ENCODE assay signal across 8 mouse cellular contexts in the genomic region with DNA sequence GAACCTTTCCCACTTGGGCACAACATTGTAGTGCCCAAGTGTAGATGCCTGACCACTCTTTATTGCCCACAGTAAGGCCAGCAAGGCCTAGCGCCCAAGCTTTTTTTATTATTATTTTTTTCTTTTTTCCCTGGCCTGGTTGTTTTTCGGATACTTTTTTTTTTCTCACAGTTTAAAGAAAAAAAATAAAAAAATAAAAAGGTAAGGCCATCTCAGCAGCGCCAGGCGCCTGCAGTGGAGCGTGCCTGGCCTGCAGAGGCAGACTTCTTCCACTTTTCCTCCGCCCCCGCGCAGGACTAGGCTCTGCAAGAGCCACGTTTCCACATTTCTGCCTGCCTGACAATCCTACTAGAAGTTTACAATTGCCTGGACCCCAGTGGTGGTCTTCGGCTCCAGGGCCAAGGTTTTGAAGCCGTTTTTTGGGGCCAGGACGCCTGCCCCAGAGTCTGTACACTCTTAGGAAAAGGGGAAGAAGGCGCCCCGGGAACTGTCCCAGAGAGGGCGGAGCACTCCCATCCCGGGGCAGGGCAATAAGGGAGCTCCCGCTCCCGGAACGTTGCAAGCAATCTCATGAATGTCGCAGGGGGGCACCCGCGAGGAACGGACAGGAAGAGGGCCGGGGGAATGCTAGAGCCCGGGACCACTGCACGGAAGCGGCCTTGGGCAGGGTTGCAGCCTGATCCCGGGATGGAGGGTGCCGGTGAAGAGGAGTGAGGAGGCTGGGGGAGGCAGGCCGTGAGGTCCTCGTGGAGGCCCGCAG. TPM values are rescaled to one million over a fixed set of nuclear protein-coding genes. Genes with fewer than 3 reads are reported as not detected.
A peak's percentile ranks its signal among the peaks of the same experiment; 100 is the strongest.
DNase-seq lines count a peak whose midpoint lies in the region; ATAC-seq and TF ChIP-seq lines count a peak whose summit lies in the region.

Gene Stx16, plus strand, starts transcription at position 636 of the 760 bp plus-strand sequence.

- ATAC-seq in forebrain, embryonic 11.5 days (replicated peaks; ENCODE audit: low FRiP score), result peak; percentile 93
- ATAC-seq in heart, embryonic 16.5 days (replicated peaks; ENCODE audit: extremely low read depth, insufficient read depth, low FRiP score), result peak; percentile 97
- ATAC-seq in liver, embryonic 15.5 days (ENCODE audit: insufficient read depth), result peak; percentile 92
- ATAC-seq in neural tube, embryonic 12.5 days (ENCODE audit: low FRiP score, low read depth), result peak; percentile 84

- peak within 1 kb of the TSS; percentile 80 for H3K27ac ChIP-seq in CH12.LX (ENCODE audit: insufficient read depth, low read depth)
- H3K27ac ChIP-seq in forebrain, embryonic 11.5 days (ENCODE audit: low read depth, low read length), result peak within 1 kb of the TSS; percentile 84
- H3K27ac ChIP-seq in heart, embryonic 16.5 days (ENCODE audit: low read length), result peak within 1 kb of the TSS; percentile 92
- H3K27ac ChIP-seq in liver, embryonic 15.5 days (replicated peaks), result peak within 1 kb of the TSS; percentile 83
- peak within 1 kb of the TSS; percentile 90 for H3K27ac ChIP-seq in neural tube, embryonic 12.5 days

- WGBS in forebrain, embryonic 11.5 days, result 1% methylated on average over 32 of the region's 32 CpGs
- 1% methylated on average over 32 of the region's 32 CpGs for WGBS in heart, embryonic 16.5 days
- WGBS in liver, embryonic 15.5 days (ENCODE audit: insufficient replicate concordance), result 2% methylated on average over 32 of the region's 32 CpGs
- 2% methylated on average over 32 of the region's 32 CpGs for WGBS in neural tube, embryonic 12.5 days

- peak; percentile 5 for TF ChIP-seq RAD21 in CH12.LX (IDR thresholded peaks at IDR 0.05; ENCODE audit: low read depth, low read length)

- peaks cover 21% of the 10 kb centered on the region for H3K79me2 ChIP-seq in CH12.LX (replicated peaks; ENCODE audit: control insufficient read depth, extremely low read depth, insufficient read depth, poor library complexity, severe bottlenecking)

- TF ChIP-seq POLR2A in CH12.LX (IDR thresholded peaks at IDR 0.05; ENCODE audit: low read depth, low read length), result peak; percentile 72; the same call in 1 of the 2 replicates

- peak within 1 kb of the TSS; percentile 88 to 98 (median 91) for H3K4me3 ChIP-seq in CH12.LX (replicated peaks in 1 of 3; ENCODE audit: low read depth in 2 of 3, low read length in 2 of 3, poor library complexity in 1 of 3)
- peak within 1 kb of the TSS; percentile 84 for H3K4me3 ChIP-seq in forebrain, embryonic 11.5 days (ENCODE audit: low read depth, low read length)
- H3K4me3 ChIP-seq in heart, embryonic 16.5 days (ENCODE audit: low read length), result peak within 1 kb of the TSS; percentile 85
- H3K4me3 ChIP-seq in liver, embryonic 15.5 days (replicated peaks), result peak within 1 kb of the TSS; percentile 85
- H3K4me3 ChIP-seq in neural tube, embryonic 12.5 days, result peak within 1 kb of the TSS; percentile 70

- no peak; the same call in 1 of the 2 replicates for TF ChIP-seq EP300 in CH12.LX (IDR thresholded peaks at IDR 0.05; ENCODE audit: low read length)

- H3K36me3 ChIP-seq in CH12.LX (replicated peaks in 1 of 2; ENCODE audit: control insufficient read depth in 1 of 2, insufficient read depth in 1 of 2, low read length in 1 of 2), result peaks cover 0 to 5% of the 10 kb centered on the region in 2 experiments
- H3K36me3 ChIP-seq in forebrain, embryonic 11.5 days (ENCODE audit: control insufficient read depth, insufficient read depth, low read length), result no peaks in the 10 kb centered on the region
- no peaks in the 10 kb centered on the region for H3K36me3 ChIP-seq in heart, embryonic 16.5 days (ENCODE audit: control insufficient read depth, insufficient read depth)
- no peaks in the 10 kb centered on the region for H3K36me3 ChIP-seq in liver, embryonic 15.5 days (replicated peaks)
- H3K36me3 ChIP-seq in neural tube, embryonic 12.5 days, result no peaks in the 10 kb centered on the region

- TF ChIP-seq CTCF in CH12.LX (conservative IDR thresholded peaks at IDR 0.05 in 1 of 2, IDR thresholded peaks at IDR 0.05 in 1 of 2; ENCODE audit: low read depth in 2 of 2, low read length in 2 of 2), result peak in 1 of 2 experiments; percentile 23; a peak in 2 of 4 replicates

- peaks cover 41% of the 10 kb centered on the region for H3K27me3 ChIP-seq in CH12.LX (replicated peaks)
- H3K27me3 ChIP-seq in forebrain, embryonic 11.5 days (ENCODE audit: control insufficient read depth, insufficient read depth, low read length), result no peaks in the 10 kb centered on the region
- H3K27me3 ChIP-seq in heart, embryonic 16.5 days (ENCODE audit: control insufficient read depth, insufficient read depth, low read length), result no peaks in the 10 kb centered on the region
- H3K27me3 ChIP-seq in liver, embryonic 15.5 days, result peaks cover 6% of the 10 kb centered on the region
- no peaks in the 10 kb centered on the region for H3K27me3 ChIP-seq in neural tube, embryonic 12.5 days (replicated peaks)

- DNase-seq in CH12.LX (ENCODE audit: extremely low read depth), result peak; percentile 83
- peak; percentile 80 for DNase-seq in c-Kit-positive CD71-positive TER-119-negative erythroid progenitor cells, embryonic 14.5 days (ENCODE audit: low read depth)
- peak; percentile 96 for DNase-seq in forebrain, embryonic 11.5 days (ENCODE audit: low spot score)
- DNase-seq in kidney, postnatal 36 days, result peak; percentile 95
- DNase-seq in telencephalon, adult 2 months (ENCODE audit: low read depth, low spot score), result peak; percentile 73

- dilution Hi-C loops in CH12.LX (cut with MboI; ENCODE audit: extremely low pct_ligation_motif_present, extremely low pct_unique_long_range_greater_than_20kb, low sequenced_read_pairs), result no loop called here

- no peaks in the 10 kb centered on the region for H3K9me3 ChIP-seq in CH12.LX (replicated peaks; ENCODE audit: low read length)
- H3K9me3 ChIP-seq in forebrain, embryonic 11.5 days (ENCODE audit: control insufficient read depth, low read length), result no peaks in the 10 kb centered on the region
- H3K9me3 ChIP-seq in heart, embryonic 16.5 days (replicated peaks; ENCODE audit: control insufficient read depth, low read length), result no peaks in the 10 kb centered on the region
- H3K9me3 ChIP-seq in liver, embryonic 15.5 days (replicated peaks), result no peaks in the 10 kb centered on the region
- no peaks in the 10 kb centered on the region for H3K9me3 ChIP-seq in neural tube, embryonic 12.5 days

- H3K9ac ChIP-seq in CH12.LX (ENCODE audit: insufficient read depth, low read depth), result peak within 1 kb of the TSS; percentile 80
- H3K9ac ChIP-seq in forebrain, embryonic 11.5 days (ENCODE audit: low read length), result peak within 1 kb of the TSS; percentile 88
- peak within 1 kb of the TSS; percentile 91 for H3K9ac ChIP-seq in heart, embryonic 16.5 days (ENCODE audit: low read length)
- peak within 1 kb of the TSS; percentile 82 for H3K9ac ChIP-seq in liver, embryonic 15.5 days
- H3K9ac ChIP-seq in neural tube, embryonic 12.5 days, result peak within 1 kb of the TSS; percentile 74

- H3K4me1 ChIP-seq in CH12.LX (ENCODE audit: control insufficient read depth in 1 of 2, insufficient read depth in 2 of 2), result peaks cover 2 to 8% of the 10 kb centered on the region in 2 experiments; a peak in 2 of 4 replicates
- H3K4me1 ChIP-seq in forebrain, embryonic 11.5 days (replicated peaks; ENCODE audit: control insufficient read depth, insufficient read depth, low read length), result peaks cover 8% of the 10 kb centered on the region
- H3K4me1 ChIP-seq in heart, embryonic 16.5 days (ENCODE audit: control insufficient read depth, insufficient read depth, low read length), result peaks cover 25% of the 10 kb centered on the region
- H3K4me1 ChIP-seq in liver, embryonic 15.5 days (replicated peaks), result peaks cover 42% of the 10 kb centered on the region
- H3K4me1 ChIP-seq in neural tube, embryonic 12.5 days, result peaks cover 44% of the 10 kb centered on the region

- peak within 1 kb of the TSS; percentile 96 for H3K4me2 ChIP-seq in CH12.LX (ENCODE audit: insufficient read depth, low read depth, poor library complexity, severe bottlenecking)
- H3K4me2 ChIP-seq in forebrain, embryonic 11.5 days (ENCODE audit: low read depth, low read length, severe bottlenecking), result peak within 1 kb of the TSS; percentile 78
- peak within 1 kb of the TSS; percentile 95 for H3K4me2 ChIP-seq in heart, embryonic 16.5 days (ENCODE audit: low read depth, low read length)
- peak within 1 kb of the TSS; percentile 90 for H3K4me2 ChIP-seq in liver, embryonic 15.5 days
- H3K4me2 ChIP-seq in neural tube, embryonic 12.5 days (replicated peaks), result peak within 1 kb of the TSS; percentile 94

- in situ Hi-C loops in CH12.LX (cut with MboI; ENCODE audit: low pct_ligation_motif_present, low pct_unique_long_range_greater_than_20kb, low sequenced_read_pairs), result no loop called here

TF ChIP-seq in CH12.LX, 34 proteins besides CTCF, POLR2A, EP300 and RAD21 (continues in another document):
- TF ChIP-seq POLR2AphosphoS2 (IDR thresholded peaks at IDR 0.05; ENCODE audit: low read depth, low read length), result 0 out of 2 replicates have a peak, but pooled peaks have one; percentile 49
- peak; percentile 88 for TF ChIP-seq MAZ (IDR thresholded peaks at IDR 0.05; ENCODE audit: low read depth, low read length)
- TF ChIP-seq ELF1 (IDR thresholded peaks at IDR 0.05; ENCODE audit: low read depth, low read length), result peak; percentile 85
- TF ChIP-seq IRF4 (IDR thresholded peaks at IDR 0.05; ENCODE audit: low read depth, low read length), result peak; percentile 90
- TF ChIP-seq USF2 (conservative IDR thresholded peaks at IDR 0.05; ENCODE audit: low read depth, low read length), result no peak
- no peak for TF ChIP-seq USF1 (IDR thresholded peaks at IDR 0.05; ENCODE audit: low read depth, low read length)
- peak; percentile 49; the same call in 1 of the 2 replicates for TF ChIP-seq TBP (conservative IDR thresholded peaks at IDR 0.05; ENCODE audit: low read depth, low read length)
- peak; percentile 94 for TF ChIP-seq KAT2A (IDR thresholded peaks at IDR 0.05; ENCODE audit: insufficient replicate concordance, low read length)
- peak; percentile 60; the same call in 1 of the 2 replicates for TF ChIP-seq NELFE (IDR thresholded peaks at IDR 0.05; ENCODE audit: low read depth, low read length)
- peak; percentile 60 for TF ChIP-seq ZNF384 (IDR thresholded peaks at IDR 0.05; ENCODE audit: low read depth, low read length)
- TF ChIP-seq MEF2A (IDR thresholded peaks at IDR 0.05; ENCODE audit: borderline replicate concordance, low read depth, low read length), result peak; percentile 78
- TF ChIP-seq MXI1 (IDR thresholded peaks at IDR 0.05; ENCODE audit: low read depth, low read length), result peak; percentile 95
- no peak; the same call in 1 of the 2 replicates for TF ChIP-seq SMC3 (IDR thresholded peaks at IDR 0.05; ENCODE audit: low read depth, low read length)

RNA-seq across cellular contexts. Expression of gene Stx16, which starts in this region (rescaled TPM):
- total RNA-seq in CH12.LX (2012; rRNA removed), result 17.2 and 22.5 TPM in 2 replicates
- total RNA-seq in CH12.LX (2014; rRNA removed), result 18.8 and 21.0 TPM in 2 replicates
- 33.2 and 40.7 TPM in 2 replicates for polyA plus RNA-seq in CH12.LX (2012; ENCODE audit: insufficient read length, low read depth)
- polyA plus RNA-seq in forebrain, embryonic 11.5 days (2014; fragmentation: Nextera tagmentation; extraction: Ambion mirVana), result 9.4 and 10.7 TPM in 2 replicates
- 8.6 and 9.0 TPM in 2 replicates for polyA plus RNA-seq in heart, embryonic 16.5 days (2015; fragmentation: Nextera tagmentation; extraction: Ambion mirVana)
- polyA plus RNA-seq in liver, embryonic 15.5 days (2015; fragmentation: Nextera tagmentation; extraction: Ambion mirVana), result 2.7 and 3.1 TPM in 2 replicates
- 11.8 and 13.7 TPM in 2 replicates for polyA plus RNA-seq in neural tube, embryonic 12.5 days (2016; fragmentation: Nextera tagmentation; extraction: Ambion mirVana)

Comparison
In these comparisons a context has a peak if more than half of its experiments do, and no peak if none do; other contexts are left out.
1. Peak in every context shown above with its lines: DNase-seq, ATAC-seq, H3K4me3 ChIP-seq and H3K27ac ChIP-seq.